Mouse (Mus musculus) heart, postnatal 14 days (tissue): Measurements from ENCODE around the gene Fam199x. TPM values are rescaled to one million over a fixed set of nuclear protein-coding genes. Genes with fewer than 3 reads are reported as not detected.

Experiments used
- total RNA-seq, 2 experiments: library from RNA; stranded (reverse); gene quantifications; 2 replicates each; pipeline ENCODE4 v1.2.3; 2021

The Fam199x gene
- total RNA-seq, 2 experiments from 2014 or later: 4.4 to 4.9 TPM

Other genes with a start within 250 kb of the Fam199x start
- 1 to 10 TPM; 3.4 to 4.4 TPM for gene Plp1, start 226.9 kb upstream of the Fam199x start, total RNA-seq
- gene Rab9b, start 180.8 kb upstream of the Fam199x start, total RNA-seq: under 1 TPM in 1 of 2 experiments, not detected in 1; 0.15 TPM
- gene H2bfm, start 122.3 kb upstream of the Fam199x start, total RNA-seq: not detected
- gene Tmsb15b2, start 74.1 kb upstream of the Fam199x start, total RNA-seq: 1 to 10 TPM; 1.6 to 3.2 TPM
- gene Tmsb15l, start 72.7 kb upstream of the Fam199x start, total RNA-seq: under 1 TPM; 0.48 to 0.49 TPM
- gene Tmsb15b1, start 72.7 kb upstream of the Fam199x start, total RNA-seq: under 1 TPM in 1 of 2 experiments, not detected in 1; 0.93 TPM
- under 1 TPM in 1 of 2 experiments, not detected in 1; 0.10 TPM for gene Zcchc18, start 56.4 kb upstream of the Fam199x start, total RNA-seq
- gene Slc25a53, start 11.3 kb upstream of the Fam199x start, total RNA-seq: 1 to 10 TPM; 4.2 to 5.0 TPM
- not detected for gene Esx1, start 72.5 kb downstream of the Fam199x start, total RNA-seq